Mouse (Mus musculus) CH12.LX (cell line): ENCODE results near the gene Ado. TPM values are rescaled to one million over a fixed set of nuclear protein-coding genes. Genes with fewer than 3 reads are reported as not detected.
A peak's percentile ranks its signal among the peaks of the same experiment; 100 is the strongest.

ENCODE experiments used
- DNase-seq: peaks from one replicate; pipeline ENCODE4 v3.0.0-alpha.2; 2013; ENCODE audit errors: extremely low read depth
- H3K27ac ChIP-seq: 2 replicates; pipeline ENCODE4 v1.5.1; 2012; ENCODE audit warnings: low read depth, mild to moderate bottlenecking, control low read depth, moderate library complexity; ENCODE audit not compliant: insufficient read depth
- H3K27me3 ChIP-seq: replicated peaks from 2 replicates; pipeline ENCODE3; 2012; ENCODE audit warnings: inconsistent platforms
- H3K36me3 ChIP-seq, 2 experiments: replicated peaks in 1 of 2; 2 replicates each; pipeline versions ENCODE3 to v1.6.1; 2012; ENCODE audit warnings: inconsistent platforms in 1 of 2, low read length in 1 of 2, mild to moderate bottlenecking in 1 of 2, mixed read lengths in 1 of 2, moderate library complexity in 1 of 2; ENCODE audit not compliant: control insufficient read depth in 1 of 2, insufficient read depth in 1 of 2
- H3K4me1 ChIP-seq, 2 experiments: 2 replicates each; pipeline ENCODE4 v1.6.1; 2012; ENCODE audit warnings: inconsistent platforms in 1 of 2, moderate library complexity in 1 of 2; ENCODE audit not compliant: insufficient read depth in 2 of 2, control insufficient read depth in 1 of 2
- H3K4me2 ChIP-seq: 2 replicates; pipeline ENCODE4 v1.6.1; 2012; ENCODE audit warnings: low read depth, mild to moderate bottlenecking, control low read depth; ENCODE audit not compliant: poor library complexity, insufficient read depth, severe bottlenecking
- H3K4me3 ChIP-seq, 3 experiments: fragments of 150-350 bp in 1 of 3; sonication (generic) in 1 of 3; replicated peaks in 1 of 3; 2 replicates each; pipeline versions ENCODE3 to v1.5.1; 2011 to 2012; ENCODE audit warnings: low read depth in 2 of 3, low read length in 2 of 3, mild to moderate bottlenecking in 2 of 3, moderate library complexity in 2 of 3, control low read depth in 1 of 3, improper control_type of control experiment in 1 of 3, inconsistent platforms in 1 of 3, mixed read lengths in 1 of 3; ENCODE audit not compliant: poor library complexity in 1 of 3
- H3K79me2 ChIP-seq: replicated peaks from 2 replicates; pipeline ENCODE4 v1.6.1; 2012; ENCODE audit warnings: mild to moderate bottlenecking, moderate library complexity; ENCODE audit not compliant: control insufficient read depth, poor library complexity, insufficient read depth, severe bottlenecking; ENCODE audit errors: extremely low read depth
- H3K9ac ChIP-seq: 2 replicates; pipeline ENCODE4 v1.6.1; 2012; ENCODE audit warnings: low read depth, mild to moderate bottlenecking, control low read depth, moderate library complexity; ENCODE audit not compliant: insufficient read depth
- H3K9me3 ChIP-seq: replicated peaks from 2 replicates; pipeline ENCODE3; 2012; ENCODE audit warnings: low read length, inconsistent platforms, mixed read lengths
- BHLHE40 ChIP-seq: IDR thresholded peaks from 2 replicates; pipeline ENCODE4 v1.6.1; 2011; ENCODE audit warnings: mild to moderate bottlenecking, low read depth, low read length, improper control_type of control experiment
- CHD1 ChIP-seq: IDR thresholded peaks from 2 replicates; pipeline ENCODE4 v1.6.1; 2012; ENCODE audit warnings: low read depth, low read length, improper control_type of control experiment, inconsistent platforms
- CHD2 ChIP-seq: IDR thresholded peaks from 2 replicates; pipeline ENCODE4 v1.6.1; 2011; ENCODE audit warnings: low read length, improper control_type of control experiment
- ELF1 ChIP-seq: IDR thresholded peaks from 2 replicates; pipeline ENCODE4 v1.6.1; 2014; ENCODE audit warnings: low read depth, mild to moderate bottlenecking, inconsistent platforms, low read length, improper control_type of control experiment
- EP300 ChIP-seq: IDR thresholded peaks from 2 replicates; pipeline ENCODE4 v1.6.1; 2011; ENCODE audit warnings: low read length, improper control_type of control experiment
- HCFC1 ChIP-seq: IDR thresholded peaks from 2 replicates; pipeline ENCODE4 v1.6.1; 2012; ENCODE audit warnings: low read depth, mild to moderate bottlenecking, inconsistent platforms, low read length, improper control_type of control experiment
- JUN ChIP-seq: IDR thresholded peaks from 2 replicates; pipeline ENCODE4 v1.6.1; 2011; ENCODE audit warnings: low read depth, mild to moderate bottlenecking, low read length, improper control_type of control experiment, moderate library complexity; ENCODE audit not compliant: insufficient read depth
- JUND ChIP-seq: conservative IDR thresholded peaks from 2 replicates; pipeline ENCODE4 v1.6.1; 2011; ENCODE audit warnings: low read depth, low read length, improper control_type of control experiment
- KAT2A ChIP-seq: IDR thresholded peaks from 2 replicates; pipeline ENCODE4 v1.6.1; 2012; ENCODE audit warnings: low read length, improper control_type of control experiment, inconsistent platforms; ENCODE audit not compliant: insufficient replicate concordance
- MAFK ChIP-seq: IDR thresholded peaks from 2 replicates; pipeline ENCODE4 v1.6.1; 2011; ENCODE audit warnings: low read length, improper control_type of control experiment; ENCODE audit not compliant: insufficient replicate concordance
- MAX ChIP-seq: IDR thresholded peaks from 2 replicates; pipeline ENCODE4 v1.6.1; 2011; ENCODE audit warnings: low read length, improper control_type of control experiment
- MAZ ChIP-seq: IDR thresholded peaks from 2 replicates; pipeline ENCODE4 v1.6.1; 2012; ENCODE audit warnings: low read depth, mild to moderate bottlenecking, inconsistent platforms, low read length, improper control_type of control experiment, moderate library complexity
- MXI1 ChIP-seq: IDR thresholded peaks from 2 replicates; pipeline ENCODE4 v1.6.1; 2011; ENCODE audit warnings: mild to moderate bottlenecking, low read depth, low read length, improper control_type of control experiment
- NELFE ChIP-seq: IDR thresholded peaks from 2 replicates; pipeline ENCODE4 v1.6.1; 2011; ENCODE audit warnings: low read depth, low read length, improper control_type of control experiment
- NRF1 ChIP-seq: IDR thresholded peaks from 2 replicates; pipeline ENCODE4 v1.6.1; 2014; ENCODE audit warnings: low read depth, mild to moderate bottlenecking, inconsistent platforms, low read length, improper control_type of control experiment, moderate library complexity
- POLR2A ChIP-seq: IDR thresholded peaks from 2 replicates; pipeline ENCODE4 v1.6.1; 2011; ENCODE audit warnings: low read depth, mild to moderate bottlenecking, improper control_type of control experiment, low read length
- POLR2AphosphoS2 ChIP-seq: IDR thresholded peaks from 2 replicates; pipeline ENCODE4 v1.6.1; 2011; ENCODE audit warnings: low read depth, low read length, improper control_type of control experiment
- RAD21 ChIP-seq: IDR thresholded peaks from 2 replicates; pipeline ENCODE4 v1.6.1; 2011; ENCODE audit warnings: low read depth, mild to moderate bottlenecking, low read length, improper control_type of control experiment, moderate library complexity
- TBP ChIP-seq: conservative IDR thresholded peaks from 2 replicates; pipeline ENCODE4 v1.6.1; 2011; ENCODE audit warnings: low read depth, low read length, improper control_type of control experiment
- TCF12 ChIP-seq: IDR thresholded peaks from 2 replicates; pipeline ENCODE4 v1.6.1; 2014; ENCODE audit warnings: low read depth, mild to moderate bottlenecking, inconsistent platforms, low read length, improper control_type of control experiment
- USF1 ChIP-seq: IDR thresholded peaks from 2 replicates; pipeline ENCODE4 v1.6.1; 2014; ENCODE audit warnings: low read depth, mild to moderate bottlenecking, inconsistent platforms, low read length, improper control_type of control experiment
- ZKSCAN1 ChIP-seq: IDR thresholded peaks from 2 replicates; pipeline ENCODE4 v1.6.1; 2012; ENCODE audit warnings: low read depth, inconsistent platforms, low read length, improper control_type of control experiment, borderline replicate concordance
- dilution Hi-C: fragments of 300-500 bp; cut with MboI; formaldehyde crosslinking; loops from 2 replicates; pipeline ENCODE4 v1.14.3; 2020; ENCODE audit warnings: low sequenced_read_pairs; ENCODE audit not compliant: extremely low pct_unique_long_range_greater_than_20kb, extremely low pct_ligation_motif_present
- in situ Hi-C: fragments of 300-500 bp; cut with MboI; formaldehyde crosslinking; loops from 3 replicates; pipeline ENCODE4 v1.14.3; 2019; ENCODE audit warnings: low sequenced_read_pairs, low pct_ligation_motif_present, low pct_unique_long_range_greater_than_20kb, mixed read lengths
- polyA plus RNA-seq: library from polyadenylated mRNA; unstranded; fragments of >175 nt; gene quantifications from 2 replicates; pipeline ENCODE4 v1.2.1, GENCODE M21; 2012; ENCODE audit warnings: low read depth; ENCODE audit not compliant: insufficient read length
- total RNA-seq, 2 experiments: library from RNA; depleted of rRNA; stranded (reverse); fragments of 300-350 nt in 1 of 2; fragments of >200 nt in 1 of 2; gene quantifications; 2 replicates each; pipeline ENCODE4 v1.2.3; 2012 to 2014

Ado gene
- total and polyA plus RNA-seq, 3 experiments: 10.3 to 14.8 (median 12.3) TPM

- no peak for TF ChIP-seq BHLHE40
- no peak; the same call in 1 of the 2 replicates for TF ChIP-seq NELFE
- no peak for TF ChIP-seq POLR2AphosphoS2
- TF ChIP-seq, all 38 proteins: peak for 14
Measured at GRCm38 (mm10) chr10:67535972-67536371, 12.8 kb downstream of the Ado start (continued).

- dilution Hi-C loops (no loop called here), in situ Hi-C loops (loop anchor here (25.0 kb wide), 1 partner anchor 223 kb away; no protein-coding TSS in a partner anchor)
- TF ChIP-seq MAZ (no peak), CHD1 (no peak), ZKSCAN1 (no peak), MAFK (no peak), JUND (no peak), JUN (no peak), ELF1 (no peak), NRF1 (no peak), TCF12 (no peak), MXI1 (no peak), MAX (no peak), CHD2 (no peak), USF1 (no peak), POLR2A (no peak), KAT2A (no peak), TBP (no peak), RAD21 (no peak), HCFC1 (no peak), EP300 (no peak)
- Histone ChIP-seq H3K36me3 (peaks cover 0 to 3% of the 10 kb centered on the region in 2 experiments), H3K4me1 (peaks cover 2 to 8% of the 10 kb centered on the region in 2 experiments; a peak in 3 of 4 replicates), H3K4me2 (peak within 1 kb of the TSS; percentile 94), H3K79me2 (no peaks in the 10 kb centered on the region), H3K9me3 (peaks cover 8% of the 10 kb centered on the region), H3K27ac (no peak within 1 kb of the TSS), H3K4me3 (peak within 1 kb of the TSS; percentile 20 to 87 (median 54)), H3K9ac (peak within 1 kb of the TSS; percentile 29), H3K27me3 (peaks cover 10% of the 10 kb centered on the region)
- no peak for DNase-seq
Measured at GRCm38 (mm10) chr10:67535256-67535655, 13.5 kb downstream of the Ado start, which contains the start of gene Egr2. Gene Egr2, plus strand, starts transcription at chr10:67535475.
